Mouse (Mus musculus) CH12.LX (cell line): Measurements from ENCODE around the gene Jsrp1.

Experiments
- CTCF ChIP-seq, 2 experiments: IDR thresholded peaks in 1 of 2; conservative IDR thresholded peaks in 1 of 2; 2 replicates each; pipeline ENCODE4 v1.5.1; 2011 to 2012; ENCODE audit warnings: low read depth in 2 of 2, low read length in 2 of 2, improper control_type of control experiment in 1 of 2, inconsistent platforms in 1 of 2, mild to moderate bottlenecking in 1 of 2, moderate library complexity in 1 of 2
- E2F4 ChIP-seq: IDR thresholded peaks from 2 replicates; pipeline ENCODE4 v1.6.1; 2011; ENCODE audit warnings: low read depth, low read length, improper control_type of control experiment; ENCODE audit not compliant: insufficient replicate concordance
- MYC ChIP-seq: IDR thresholded peaks from 2 replicates; pipeline ENCODE4 v1.6.1; 2011; ENCODE audit warnings: low read depth, mild to moderate bottlenecking, improper control_type of control experiment, low read length
- POLR2A ChIP-seq: IDR thresholded peaks from 2 replicates; pipeline ENCODE4 v1.6.1; 2011; ENCODE audit warnings: low read depth, mild to moderate bottlenecking, improper control_type of control experiment, low read length

- TF ChIP-seq E2F4 (no peak), POLR2A (no peak), MYC (no peak), CTCF (conservative IDR thresholded peaks at IDR 0.05 in 1 of 2, IDR thresholded peaks at IDR 0.05 in 1 of 2; ENCODE audit: low read depth in 2 of 2, low read length in 2 of 2) (no peak)
These were observed 25.8 kb downstream of the Jsrp1 start for GRCm38 (mm10) chr10:80787517-80787916.
